Mouse (Mus musculus) heart, postnatal 4 days (tissue): Measurements from ENCODE around the gene Shank2. TPM values are rescaled to one million over a fixed set of nuclear protein-coding genes. Genes with fewer than 3 reads are reported as not detected.
A peak's percentile ranks its signal among the peaks of the same experiment; 100 is the strongest.

Source experiments
- DNase-seq: peaks from one replicate; pipeline ENCODE4 v3.0.0; 2021
- total RNA-seq, 2 experiments: library from RNA; stranded (reverse); gene quantifications; 2 replicates each; pipeline ENCODE4 v1.2.3; 2021

Shank2 gene
- total RNA-seq, 2 experiments from 2014 or later: 0.88 to 0.97 TPM

GRCm38 (mm10) chr7:144278703-144279102 is 277.0 kb downstream of the Shank2 start:
- DNase-seq: no peak

- no peak for DNase-seq
Measured at GRCm38 (mm10) chr7:144283701-144284100, 282.0 kb downstream of the Shank2 start.

DNA sequence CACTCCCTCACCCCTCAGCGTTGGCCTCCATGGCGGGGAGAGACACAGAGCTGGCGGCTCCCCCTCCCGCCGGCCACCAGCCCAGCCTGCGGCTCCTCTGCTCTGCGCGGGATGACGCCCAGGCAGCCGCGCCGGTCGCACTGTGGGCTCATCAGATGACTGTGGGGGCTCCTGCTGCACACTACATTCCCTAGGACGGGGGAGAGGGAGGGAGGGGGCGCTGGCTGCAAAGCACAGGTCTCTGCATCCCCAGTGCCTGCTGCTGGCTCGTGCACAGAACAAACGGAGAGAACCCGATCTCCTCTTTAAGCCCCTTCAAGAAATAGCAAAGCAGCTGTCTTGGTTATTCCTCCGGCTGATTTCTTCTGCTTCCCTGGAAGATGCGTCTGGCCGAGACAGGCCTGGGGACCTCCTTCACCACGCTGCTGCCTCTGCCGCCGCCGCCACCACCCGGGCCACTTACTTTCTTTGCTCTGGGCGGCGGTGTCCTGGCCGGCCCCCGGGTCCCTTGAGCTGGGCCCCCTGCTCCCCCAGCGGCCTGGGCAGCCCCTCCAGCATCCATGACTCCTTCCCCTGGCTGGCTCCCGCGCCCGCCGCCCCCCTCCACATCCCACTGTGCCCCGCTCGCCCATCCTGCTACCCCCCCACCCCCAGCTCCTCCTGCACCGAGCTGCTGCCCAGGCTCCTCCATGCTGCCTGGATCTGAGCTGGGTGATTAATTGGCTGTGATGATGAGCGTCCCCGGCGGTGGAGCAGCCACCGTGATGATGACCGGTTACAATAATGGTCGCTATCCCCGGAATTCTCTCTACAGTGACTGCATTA is 282.7 kb downstream of the Shank2 start:
- no peak for DNase-seq

DNA sequence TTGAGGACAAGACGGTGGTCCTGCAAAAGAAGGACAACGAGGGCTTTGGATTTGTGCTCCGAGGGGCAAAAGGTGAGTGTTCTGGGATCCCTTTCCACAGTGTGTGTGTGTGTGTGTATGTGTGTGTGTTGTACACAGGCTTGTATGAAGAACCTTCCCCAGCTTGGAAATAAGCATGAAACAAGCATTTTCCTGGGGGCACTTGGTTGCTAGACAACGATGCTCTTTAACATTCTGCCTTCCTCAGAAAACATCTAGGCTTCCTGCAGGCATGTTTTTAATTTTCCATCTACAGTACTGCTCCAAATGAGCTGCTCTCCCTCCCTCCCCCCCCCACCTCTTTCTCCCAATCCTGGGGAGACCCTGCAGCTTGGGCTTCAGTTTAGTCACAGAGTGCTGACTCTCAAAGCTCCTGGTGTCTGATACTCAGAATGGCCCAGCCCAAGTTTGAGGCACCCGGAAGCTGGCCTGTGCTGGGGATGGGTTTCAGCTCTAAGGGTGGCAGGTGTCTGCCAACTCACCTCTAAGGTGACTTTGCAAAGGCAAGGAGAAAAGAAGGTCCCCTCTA is 283.4 kb downstream of the Shank2 start:
- no peak for DNase-seq

DNA sequence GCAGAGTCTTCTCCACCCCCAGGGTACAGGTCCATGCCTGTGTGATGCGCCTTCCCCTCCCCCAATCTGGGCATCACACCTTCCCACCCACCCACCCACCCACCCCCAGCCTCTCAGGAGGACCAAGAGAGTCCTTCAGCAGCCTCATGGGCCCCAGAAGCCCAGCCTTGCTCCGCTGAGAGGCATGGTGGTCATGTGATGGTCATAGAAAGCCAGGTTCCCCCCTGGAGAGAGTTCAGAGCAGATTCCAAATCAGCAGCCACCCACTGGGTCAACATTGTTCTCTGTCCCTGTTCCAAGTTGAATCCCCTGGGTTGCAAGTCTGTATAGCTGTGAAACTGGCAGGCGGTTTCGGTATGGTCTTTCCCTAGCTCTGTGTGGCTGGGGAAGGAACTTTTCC is 284.2 kb downstream of the Shank2 start:
- no peak for DNase-seq

GRCm38 (mm10) chr7:144287991-144288390 is 286.3 kb downstream of the Shank2 start:
- no peak for DNase-seq

DNA sequence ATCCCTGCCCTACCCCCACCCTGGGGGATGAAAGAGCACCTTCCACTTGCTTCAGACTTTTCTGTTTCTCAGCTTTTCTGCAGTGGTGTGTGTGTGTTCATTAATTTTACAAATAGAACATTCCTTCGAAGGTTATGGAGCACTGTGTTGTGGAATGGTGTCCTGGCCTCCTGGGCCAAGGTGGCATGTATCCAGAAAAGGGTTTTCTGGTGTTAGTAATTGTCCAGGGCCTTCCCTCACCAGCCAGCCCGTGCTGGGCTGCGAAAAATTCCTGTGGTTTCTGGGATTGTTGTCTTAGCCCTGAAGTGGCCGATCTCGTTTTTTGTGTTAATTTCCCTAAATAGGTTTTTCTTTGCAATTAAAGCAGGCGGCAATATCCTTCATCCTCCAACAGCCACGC is 289.8 kb downstream of the Shank2 start:
- no peak for DNase-seq

DNA sequence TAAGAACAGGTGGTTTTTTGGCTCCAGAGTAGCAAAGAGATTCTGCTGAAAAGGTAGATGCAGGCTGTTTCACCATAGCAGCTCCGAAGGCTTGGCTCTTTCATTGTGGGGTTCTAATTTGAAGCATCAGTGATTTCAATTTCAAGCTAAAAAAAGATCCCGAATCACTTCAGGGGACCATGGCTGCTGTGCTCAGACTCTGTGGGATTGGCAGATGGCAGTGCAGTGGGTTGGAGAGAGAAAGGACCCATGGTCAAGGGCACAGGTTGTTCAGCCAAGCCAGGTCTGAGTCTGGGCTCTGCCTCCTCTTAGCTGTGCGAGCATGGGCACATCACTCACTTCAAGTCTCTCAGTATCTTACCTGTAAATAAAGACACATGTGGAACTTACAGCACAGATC is 291.9 kb downstream of the Shank2 start:
- DNase-seq: no peak

DNA sequence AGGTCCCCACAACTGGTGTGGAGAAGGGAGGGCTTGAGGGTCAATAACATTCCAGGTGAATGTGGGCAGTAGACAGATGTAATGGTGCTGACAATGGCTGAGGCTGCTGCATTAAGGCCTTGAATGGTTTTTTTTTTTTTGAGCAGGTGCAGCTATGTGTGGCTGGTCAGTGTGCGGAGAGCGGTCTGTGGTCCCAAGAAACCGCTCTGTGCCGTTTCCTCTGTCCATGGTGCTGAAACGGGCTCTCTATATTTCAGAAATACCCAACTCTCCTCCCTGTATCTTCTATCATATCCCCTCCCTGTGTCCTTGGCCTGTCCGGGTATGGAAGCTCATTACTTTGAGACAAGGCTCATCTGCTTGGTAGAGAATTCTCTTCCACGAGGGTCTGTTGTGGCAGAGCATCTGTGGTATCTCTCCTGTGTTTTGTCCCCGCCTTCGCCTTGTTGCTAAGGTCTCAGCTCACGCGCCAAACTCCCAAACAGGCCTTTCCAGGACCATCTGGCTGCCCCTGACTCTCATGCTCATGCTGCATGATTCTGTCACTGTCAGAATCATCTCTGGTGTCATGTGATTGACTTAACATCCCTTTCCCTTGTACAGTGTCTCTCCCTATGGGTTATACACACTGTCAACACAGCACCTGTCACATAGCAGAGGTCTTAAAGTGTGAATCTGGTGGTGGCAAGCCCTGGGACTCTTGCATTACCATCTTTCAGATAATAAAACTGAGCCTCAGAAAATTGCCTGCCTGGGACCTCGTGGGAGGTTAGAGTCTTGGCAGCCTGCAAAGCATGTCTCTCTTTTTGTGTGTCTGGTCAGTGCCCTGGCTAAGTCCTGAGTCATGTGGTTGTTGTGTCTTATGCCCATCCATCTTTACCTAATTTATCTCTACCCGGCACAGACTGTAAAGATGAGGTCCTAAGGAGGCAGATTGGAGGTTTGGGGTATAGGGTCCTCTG is 292.8 kb downstream of the Shank2 start:
- peak; percentile 68 for DNase-seq

DNA sequence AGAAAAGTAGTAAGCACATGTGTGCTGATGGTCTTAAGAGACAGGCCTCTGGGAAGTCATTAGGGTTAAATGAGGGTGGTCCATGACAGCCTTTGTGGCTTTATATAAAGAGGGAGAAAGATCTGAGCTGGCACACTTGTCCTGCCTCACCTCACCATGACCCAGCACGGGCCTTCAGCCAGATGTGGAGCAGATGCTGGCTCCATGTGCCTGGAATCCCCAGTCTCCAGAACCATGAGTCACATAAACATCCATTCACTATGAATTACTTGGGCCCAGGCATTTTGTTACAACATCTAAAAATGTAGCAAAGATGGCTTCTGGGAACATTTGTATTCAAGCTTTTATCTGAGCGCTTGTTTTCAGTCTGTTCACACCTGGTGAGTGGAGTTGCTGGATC is 297.6 kb downstream of the Shank2 start:
- DNase-seq: no peak

DNA sequence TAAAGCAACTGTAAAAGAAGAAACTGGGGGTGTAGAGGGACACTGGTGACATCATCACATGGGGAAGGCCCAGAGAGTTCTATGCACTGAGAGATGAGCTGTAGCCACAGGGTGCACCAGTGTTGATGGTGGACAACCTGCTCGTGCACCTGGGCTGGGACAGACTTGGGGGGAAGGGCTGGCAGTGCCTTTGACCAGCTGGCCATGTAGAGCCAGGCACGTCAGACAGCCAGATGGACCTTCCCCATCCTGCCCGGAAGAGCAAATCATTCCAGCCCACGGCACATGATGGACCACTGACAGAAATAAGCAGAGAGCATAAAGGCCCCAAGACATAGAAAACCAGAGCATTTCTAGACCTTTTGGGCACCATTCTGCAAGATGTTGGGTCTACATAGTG is 299.9 kb downstream of the Shank2 start:
- DNase-seq: no peak

- no peak for DNase-seq
Measured at GRCm38 (mm10) chr7:144302498-144302897, 300.8 kb downstream of the Shank2 start.

DNA sequence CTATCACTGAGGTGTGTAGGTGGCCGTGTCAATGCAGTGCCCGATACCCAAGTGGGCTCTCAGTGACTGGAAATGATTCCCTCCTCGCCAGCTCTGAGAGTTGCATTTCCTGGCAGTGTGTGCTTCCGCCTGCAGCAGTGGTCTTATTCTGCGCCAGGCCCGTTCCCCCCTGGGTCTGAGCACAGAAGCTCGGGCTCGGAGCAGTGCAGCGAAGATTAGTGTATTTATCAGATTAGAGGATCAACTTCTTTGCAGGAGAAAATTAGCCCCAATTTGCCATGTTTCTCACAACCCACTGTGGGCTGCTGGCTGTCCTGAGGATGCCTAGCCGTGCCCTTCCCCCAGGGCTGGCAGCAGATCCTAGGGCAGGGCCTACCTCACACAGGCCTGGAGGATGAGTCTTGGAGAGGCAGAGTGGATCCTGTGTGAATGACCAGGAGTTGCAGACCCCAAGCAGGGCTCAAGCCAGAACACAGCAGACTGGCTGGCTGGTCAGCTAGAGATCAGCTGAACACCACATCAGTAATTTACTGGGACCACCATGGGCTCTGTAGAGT is 306.2 kb downstream of the Shank2 start:
- no peak for DNase-seq

GRCm38 (mm10) chr7:144314438-144315105 is 312.8 kb downstream of the Shank2 start:
- DNase-seq: no peak

DNA sequence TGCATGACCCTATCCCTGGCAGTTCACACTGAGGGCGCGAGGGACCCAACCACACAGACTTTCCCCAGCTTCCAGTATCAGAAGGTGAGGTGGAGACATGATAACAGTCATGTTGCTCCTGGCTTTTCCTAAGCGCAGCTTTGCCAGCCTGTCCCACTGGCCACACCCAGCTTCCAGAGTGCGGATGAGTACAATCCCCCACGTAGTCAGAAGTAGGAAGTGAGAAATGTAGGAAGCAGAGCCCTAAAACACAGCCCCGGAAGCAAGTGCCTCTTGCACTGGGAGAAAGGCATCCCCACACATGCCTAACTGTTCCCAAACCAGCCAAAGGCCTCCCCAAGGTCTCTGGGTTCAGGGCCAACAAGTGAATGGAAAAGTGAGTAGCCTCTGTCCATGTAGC is 314.5 kb downstream of the Shank2 start:
- DNase-seq: no peak

GRCm38 (mm10) chr7:144316797-144317196 is 315.1 kb downstream of the Shank2 start:
- DNase-seq: no peak

DNA sequence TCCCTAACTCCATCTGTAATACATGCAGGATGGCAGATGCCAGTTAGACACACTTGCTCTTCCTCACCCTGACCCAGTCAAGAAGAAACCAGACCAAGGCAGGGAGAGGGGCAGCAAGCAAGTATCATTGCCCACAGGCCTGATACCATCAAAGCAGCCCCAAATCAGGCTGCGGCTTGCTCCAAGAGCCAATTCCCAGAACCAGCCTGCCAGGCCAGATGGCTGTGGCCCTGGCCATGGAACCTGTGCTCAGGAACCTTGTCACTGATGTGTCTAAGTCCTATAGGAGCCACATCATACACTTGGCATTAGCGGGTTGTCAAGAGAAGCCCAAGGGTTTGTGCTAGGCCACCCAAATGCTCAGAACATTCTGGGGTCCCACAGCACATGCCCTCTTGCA is 322.3 kb downstream of the Shank2 start:
- DNase-seq: no peak

DNA sequence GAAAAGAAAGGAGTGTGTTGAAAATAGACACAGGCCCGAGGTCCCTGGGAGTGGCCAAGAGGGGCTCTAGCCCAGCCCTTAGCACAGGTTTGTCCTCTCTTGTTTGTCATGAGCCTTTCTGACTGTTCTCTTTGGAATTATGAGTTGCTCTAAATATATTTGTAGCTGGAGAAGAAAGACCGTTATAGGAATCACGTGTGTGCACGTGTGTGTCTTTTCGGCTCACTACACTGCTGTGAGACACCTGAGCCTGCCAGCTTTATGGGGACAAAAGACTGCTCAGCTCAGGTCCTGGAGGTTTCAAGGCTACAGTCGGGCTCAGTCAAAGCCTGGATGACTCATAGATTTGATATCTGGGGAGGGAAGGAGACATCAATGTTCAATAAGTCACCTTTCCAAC is 323.1 kb downstream of the Shank2 start:
- no peak for DNase-seq

GRCm38 (mm10) chr7:144325603-144326002 is 323.9 kb downstream of the Shank2 start:
- DNase-seq: no peak

DNA sequence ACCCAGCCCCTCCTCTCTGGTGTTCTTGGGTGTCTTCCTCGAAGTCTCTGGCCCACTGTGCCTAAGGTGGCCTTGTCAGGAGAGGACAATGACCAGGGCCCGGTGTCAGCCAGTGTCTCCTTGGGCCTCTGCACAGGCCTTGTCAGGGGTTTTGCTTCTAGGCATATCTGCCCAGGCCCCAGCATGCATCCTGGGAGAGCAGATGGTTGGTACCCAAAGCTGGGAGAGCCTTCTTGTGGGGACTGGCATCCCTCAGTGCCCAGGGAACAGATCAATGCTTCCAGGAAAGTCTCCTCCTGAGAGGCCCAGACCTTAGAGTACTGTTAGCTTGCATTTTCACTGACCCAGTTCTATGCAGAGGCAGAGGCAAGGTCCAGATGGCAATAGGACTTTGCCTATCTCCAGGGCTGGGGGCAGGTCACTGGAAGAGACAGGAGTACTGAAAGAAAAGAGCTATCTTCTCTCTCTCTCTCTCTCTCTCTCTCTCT is 327.7 kb downstream of the Shank2 start:
- DNase-seq: no peak

- no peak for DNase-seq
Measured at GRCm38 (mm10) chr7:144336626-144337025, 334.9 kb downstream of the Shank2 start.

GRCm38 (mm10) chr7:144338694-144339093 is 337.0 kb downstream of the Shank2 start:
- no peak for DNase-seq
